Mouse (Mus musculus) G1E-ER4 (cell line): ENCODE measurements at regions not wholly inside any gene's neighbourhood (a gene's known extent, or its start where the extent isn't known, plus 50 kb on each side); places are given as distances from the start of the nearest gene placed in this dataset.

Source experiments
- GATA1 ChIP-seq: IDR thresholded peaks from one replicate; pipeline ENCODE4 v1.8.0; 2012; ENCODE audit warnings: low read length, inconsistent platforms

- TF ChIP-seq GATA1: no peak
These were observed 228.6 kb downstream of the Irs2 start for GRCm38 (mm10) chr8:10779636-10780035.

GRCm38 (mm10) chr8:10775202-10776010 lies 232.9 kb downstream of the Irs2 start:
- no peak for TF ChIP-seq GATA1

DNA sequence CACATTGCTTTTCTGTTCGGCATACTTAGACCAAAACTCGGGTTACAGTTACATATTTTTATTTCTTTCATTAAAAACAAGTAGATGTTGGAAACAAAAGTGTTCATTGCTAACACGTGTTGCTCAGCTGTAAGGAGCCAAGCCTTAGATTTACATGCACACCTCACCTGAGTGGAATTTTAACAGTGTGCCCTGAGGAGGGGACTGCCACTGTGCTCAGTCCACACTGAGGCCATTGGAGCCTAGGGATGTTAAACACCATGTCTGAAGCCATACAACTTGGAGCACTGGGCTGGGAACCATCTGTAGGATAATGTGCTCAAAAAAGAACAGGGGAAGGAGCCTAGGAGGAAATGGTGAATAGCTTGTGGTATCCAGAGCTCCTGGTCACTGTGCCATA lies 233.5 kb downstream of the Irs2 start:
- no peak for TF ChIP-seq GATA1

GRCm38 (mm10) chr8:10768181-10768580 lies 240.1 kb downstream of the Irs2 start:
- no peak for TF ChIP-seq GATA1

- no peak for TF ChIP-seq GATA1
These were observed 244.4 kb downstream of the Irs2 start for GRCm38 (mm10) chr8:10763907-10764306.

DNA sequence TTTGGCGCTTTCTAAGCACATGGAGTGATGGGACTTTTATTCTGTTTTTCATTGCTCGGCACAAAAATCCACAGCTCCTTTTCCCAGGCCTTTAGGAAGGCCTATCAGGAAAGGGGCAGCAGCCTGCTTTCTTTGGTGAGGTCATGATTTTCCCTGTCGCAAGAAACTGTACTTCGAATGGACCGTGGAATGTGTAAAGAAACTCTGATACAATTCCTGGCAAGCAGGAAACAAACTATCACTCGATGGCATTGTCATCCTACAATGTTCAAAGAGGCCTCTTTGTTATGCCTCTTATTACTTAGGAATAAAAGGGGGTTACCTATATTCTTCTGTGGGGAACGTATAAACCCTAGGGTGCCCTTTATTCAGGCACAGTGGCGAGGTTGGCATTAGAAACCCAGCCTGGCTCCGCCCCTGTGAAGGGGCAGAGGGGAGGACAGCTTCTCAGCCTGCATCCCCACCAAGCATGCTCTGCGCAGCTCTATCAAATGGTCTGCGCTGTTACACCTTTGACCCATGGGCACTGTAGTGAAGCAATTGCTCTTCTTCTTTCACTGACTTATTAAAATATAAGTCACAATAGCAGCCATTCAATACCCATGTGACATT lies 246.5 kb downstream of the Irs2 start:
- TF ChIP-seq GATA1: no peak

DNA sequence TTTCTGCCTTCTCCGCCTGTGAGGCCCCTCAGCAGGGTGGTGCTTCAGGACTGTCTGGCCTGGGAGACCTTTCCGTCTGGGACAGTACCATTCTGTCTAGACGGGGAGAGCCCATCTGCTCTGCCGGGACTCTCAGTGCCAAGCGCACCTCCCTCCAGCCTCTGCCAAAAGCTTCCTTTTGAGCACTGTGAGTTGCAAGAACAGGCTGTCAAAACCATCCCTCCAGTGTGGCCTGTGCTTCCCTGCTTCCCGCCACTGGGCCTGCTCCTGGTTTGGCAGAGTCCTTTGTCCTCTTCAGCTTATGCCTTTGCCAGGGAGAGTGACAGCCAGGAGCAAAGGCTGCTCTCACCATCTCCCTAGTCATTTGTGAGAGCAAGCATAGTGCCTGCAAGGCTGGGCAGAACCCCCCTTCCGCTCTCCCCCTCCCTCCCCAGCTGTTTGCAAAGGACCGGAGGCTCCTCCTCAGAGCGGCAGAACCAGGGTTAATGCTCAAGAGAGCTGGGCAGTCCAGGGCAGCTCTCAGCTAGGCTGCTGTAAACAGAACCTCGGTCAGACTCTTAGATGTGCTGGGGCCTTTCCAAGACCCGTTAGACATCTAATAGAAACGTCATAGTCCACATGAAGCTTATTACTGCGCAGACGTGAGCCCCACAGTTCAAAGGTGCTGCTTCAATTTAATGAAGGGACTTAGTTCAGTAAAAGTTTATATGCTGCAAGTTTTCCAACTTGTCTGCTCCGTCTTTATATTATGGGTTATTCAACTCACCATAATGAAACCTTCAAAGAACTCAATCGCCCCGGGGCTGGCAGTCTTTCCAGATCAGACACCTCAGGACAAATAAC lies 247.2 kb downstream of the Irs2 start:
- TF ChIP-seq GATA1: no peak

DNA sequence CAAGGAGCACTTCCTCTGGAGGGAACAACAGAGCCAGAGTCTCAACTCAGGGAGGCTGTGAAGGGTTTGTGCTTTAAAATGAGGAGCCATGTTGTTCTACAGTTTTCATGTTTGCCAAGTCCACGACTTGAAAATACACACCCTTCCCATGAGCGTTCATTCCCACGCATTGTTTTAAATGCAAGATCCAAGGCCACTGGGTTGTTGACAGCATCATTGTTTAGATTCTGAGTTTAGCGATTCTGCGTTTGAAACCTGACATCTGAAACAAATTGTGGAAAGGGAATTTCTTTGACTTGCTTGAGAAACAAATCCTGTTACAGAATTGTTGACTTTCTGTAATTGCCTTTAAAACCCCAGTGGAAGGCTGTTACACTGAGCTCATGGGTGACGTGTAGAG lies 248.0 kb downstream of the Irs2 start:
- no peak for TF ChIP-seq GATA1

DNA sequence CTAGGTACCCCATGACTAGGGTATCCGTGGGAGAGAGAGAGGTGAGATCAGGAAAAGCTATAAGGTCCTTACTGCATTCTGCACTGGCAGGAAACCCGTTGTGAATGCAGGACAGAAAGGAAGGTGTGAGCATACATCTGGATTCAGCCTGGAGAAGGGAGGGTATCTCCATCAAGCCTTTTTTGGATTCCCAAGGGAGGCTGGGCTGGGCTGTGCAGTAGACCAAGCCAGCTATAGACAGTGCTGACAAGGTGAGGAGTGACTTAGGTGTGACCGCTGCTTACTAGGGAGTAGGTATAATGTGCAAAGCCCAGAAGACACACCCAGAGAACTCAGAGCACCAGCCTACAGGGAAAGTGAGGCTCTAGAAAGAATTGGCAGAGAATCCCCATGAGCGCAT lies 250.1 kb downstream of the Irs2 start:
- no peak for TF ChIP-seq GATA1

DNA sequence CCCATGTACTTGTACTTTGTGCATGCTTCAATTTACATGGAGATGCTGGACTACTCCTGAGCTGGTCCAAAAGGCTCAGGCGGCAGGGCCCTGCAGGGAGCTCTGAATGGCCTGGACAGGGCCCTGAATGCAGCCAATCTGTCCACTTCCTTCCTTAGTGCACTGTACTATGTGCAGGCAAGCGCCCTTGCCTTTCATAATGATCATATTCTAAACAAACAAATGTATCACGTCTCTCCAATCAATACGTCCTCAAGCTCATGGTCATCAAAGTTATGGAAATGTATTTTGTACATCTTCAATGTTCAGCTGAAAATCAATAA lies 253.3 kb downstream of the Irs2 start:
- no peak for TF ChIP-seq GATA1

DNA sequence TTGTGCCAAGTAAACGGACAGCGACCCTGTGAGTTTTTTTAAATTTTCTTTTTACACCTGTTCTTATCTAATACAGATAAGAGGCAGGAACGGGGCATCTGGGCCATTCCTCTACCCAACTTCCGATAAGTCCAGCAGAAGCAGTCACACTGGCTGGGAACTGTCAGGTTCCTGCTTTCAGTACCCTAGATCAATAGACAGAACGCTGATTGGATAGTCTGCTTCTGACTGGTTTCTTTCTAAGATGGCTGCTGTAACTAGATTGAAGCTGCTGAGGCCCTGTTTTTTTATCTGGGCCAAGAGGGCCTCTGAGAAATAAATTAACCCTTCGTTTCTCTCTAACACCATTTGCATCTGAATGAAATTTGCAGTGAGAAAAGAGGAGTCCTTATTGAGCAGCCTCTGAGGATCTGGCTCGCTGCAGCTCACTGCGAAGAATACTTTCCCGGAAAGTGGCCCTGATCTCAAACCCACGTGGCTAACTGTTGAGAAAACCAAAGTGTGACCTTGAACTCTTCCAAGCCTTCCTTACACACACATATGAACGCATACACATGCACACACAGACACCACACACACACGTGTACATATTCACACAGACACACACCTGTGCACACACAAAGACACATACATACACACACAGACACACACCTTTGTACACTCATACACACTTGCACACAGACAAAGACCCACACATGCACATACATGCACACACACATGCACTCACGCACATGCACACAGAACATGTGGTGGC lies 253.8 kb downstream of the Irs2 start:
- no peak for TF ChIP-seq GATA1

- TF ChIP-seq GATA1: no peak
These were observed 255.2 kb downstream of the Irs2 start for GRCm38 (mm10) chr8:10753056-10753455.

- no peak for TF ChIP-seq GATA1
These were observed 261.1 kb downstream of the Irs2 start for GRCm38 (mm10) chr8:10747150-10747549.

GRCm38 (mm10) chr8:10743241-10743640 lies 265.0 kb downstream of the Irs2 start:
- TF ChIP-seq GATA1: no peak

- TF ChIP-seq GATA1: no peak
These were observed 267.4 kb downstream of the Irs2 start for GRCm38 (mm10) chr8:10740837-10741236.
